7 mouse cellular contexts compared by ENCODE assay signal in genomic region chr4:133584059-133584951, GRCm38 (mm10). TPM values are rescaled to one million over a fixed set of nuclear protein-coding genes. Genes with fewer than 3 reads are reported as not detected.
A peak's percentile ranks its signal among the peaks of the same experiment; 100 is the strongest.
DNase-seq lines count a peak whose midpoint lies in the region; ATAC-seq lines count a peak whose summit lies in the region.

Gene Gpn2, plus strand, starts transcription at chr4:133584362.

- H3K4me1 ChIP-seq in intestine, embryonic 16.5 days (ENCODE audit: control insufficient read depth, insufficient read depth, low read length): peaks cover 13% of the 10 kb centered on the region

- WGBS in intestine, embryonic 16.5 days: 1% methylated on average over 65 of the region's 65 CpGs

- peak within 1 kb of the TSS; percentile 98 for H3K4me2 ChIP-seq in intestine, embryonic 16.5 days (ENCODE audit: low read depth, low read length)

- DNase-seq in adrenal gland, adult 8-10 months: peak; percentile 78
- DNase-seq in embryo, embryonic 11.5 days (ENCODE audit: low read depth, low spot score): peak; percentile 66
- peak; percentile 63 to 73 for DNase-seq in gastrocnemius, postnatal 36 days
- peak; percentile 81 to 90 for DNase-seq in left cerebral cortex, postnatal 25 days (ENCODE audit: low spot score in 2 of 2)
- peak; percentile 78 for DNase-seq in mesoderm, embryonic 11.5 days (ENCODE audit: low read depth, low spot score)
- peak; percentile 84 to 85 for DNase-seq in right cerebral cortex, postnatal 36 days (ENCODE audit: low spot score in 2 of 2)

- H3K36me3 ChIP-seq in intestine, embryonic 16.5 days (ENCODE audit: control insufficient read depth, insufficient read depth, low read length): peaks cover 6% of the 10 kb centered on the region; the same call in 1 of the 2 replicates

- ATAC-seq in intestine, embryonic 16.5 days: peak; percentile 92

- peak within 1 kb of the TSS; percentile 72 for H3K4me3 ChIP-seq in intestine, embryonic 16.5 days (ENCODE audit: low read length)

- H3K9ac ChIP-seq in intestine, embryonic 16.5 days (ENCODE audit: low read depth, low read length): peak within 1 kb of the TSS; percentile 92

- H3K9me3 ChIP-seq in intestine, embryonic 16.5 days (ENCODE audit: control insufficient read depth, low read length): no peaks in the 10 kb centered on the region

- peak within 1 kb of the TSS; percentile 88 for H3K27ac ChIP-seq in intestine, embryonic 16.5 days (ENCODE audit: low read length)

- H3K27me3 ChIP-seq in intestine, embryonic 16.5 days (replicated peaks; ENCODE audit: control insufficient read depth, insufficient read depth, low read length): no peaks in the 10 kb centered on the region

- intact Hi-C loops in gastrocnemius, postnatal 36 days (cut with DNase I): loop anchor here (2.0 kb wide), 1 partner anchor 328 kb away; no protein-coding TSS in a partner anchor
- intact Hi-C loops in left cerebral cortex, postnatal 25 days (cut with DNase I): no loop called here

RNA-seq across cellular contexts. Expression of gene Gpn2, which starts in this region (rescaled TPM):
- 10 to 100 TPM; 17.0 to 19.4 (median 18.5) TPM for total RNA-seq in adrenal gland, adult 8-10 months (2022)
- 1 to 10 TPM; 4.7 to 5.7 TPM for total RNA-seq in gastrocnemius, postnatal 36 days (2021)
- 17.1 and 17.3 TPM in 2 replicates for polyA plus RNA-seq in intestine, embryonic 16.5 days (2015; fragmentation: Nextera tagmentation; extraction: Ambion mirVana)
- total RNA-seq in left cerebral cortex, postnatal 25 days (2021): 10 to 100 TPM in 1 of 2 experiments, 1 to 10 TPM in 1; 9.8 to 10.9 TPM

Comparison
In these comparisons a context has a peak if more than half of its experiments do, and no peak if none do; other contexts are left out.
1. Peak in every context shown above with its lines: DNase-seq, ATAC-seq, H3K4me3 ChIP-seq and H3K27ac ChIP-seq.